Mouse (Mus musculus) cerebellum, adult 18-20 months (tissue): ENCODE measurements around the gene Sesn1.
"Not testable (repeated sequence)": the region's sequence is repeated elsewhere in the genome, so short reads cannot be mapped to it uniquely, and the experiment has no call there.

Experiments used
- DNase-seq, 2 experiments: peaks; one replicate each; pipeline ENCODE4 v3.0.0; 2021

Gene Sesn1

DNA sequence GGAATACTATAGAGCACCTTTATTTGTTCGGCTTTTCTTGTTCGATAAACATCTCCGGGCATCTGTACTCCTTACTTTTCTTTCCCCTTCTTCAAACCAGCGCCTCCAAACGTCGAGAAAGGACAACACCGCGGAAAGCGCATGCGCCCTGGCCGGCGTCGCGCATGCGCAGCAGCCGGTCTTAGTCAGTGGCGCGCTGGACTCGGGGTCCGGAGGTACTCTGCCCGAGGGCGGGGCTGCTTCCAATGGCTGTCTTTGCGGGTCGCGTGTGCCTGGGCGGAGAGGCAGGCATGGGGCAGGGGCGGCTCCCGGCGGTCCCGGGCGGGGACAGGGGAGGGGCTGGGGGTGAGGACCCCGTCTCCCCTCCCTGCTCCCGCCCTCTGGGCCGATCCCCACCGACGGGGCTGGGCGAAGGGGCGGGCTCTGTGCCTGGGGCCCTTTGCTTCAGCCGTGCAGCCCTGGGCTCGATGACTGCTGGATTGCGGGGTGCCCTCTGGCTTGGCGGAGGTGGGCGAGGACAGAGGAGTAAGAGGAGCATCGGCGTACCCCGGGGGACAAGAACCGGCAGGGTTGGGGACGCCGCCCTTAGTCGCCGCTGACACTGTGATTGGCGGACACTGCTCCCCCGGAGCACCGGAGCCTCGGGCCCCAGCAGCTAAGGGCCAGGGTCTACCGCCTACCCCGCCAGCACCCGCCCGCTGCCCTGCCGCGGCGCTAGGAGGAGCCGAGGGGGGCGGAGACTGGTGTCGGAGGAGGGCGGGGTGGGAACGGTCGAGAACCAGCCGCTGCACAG is at the start of gene Sesn1, which contains the start of gene Cep57l1:
TSS of gene Sesn1 (plus strand) at position 165 of the 793 bp plus-strand sequence.
TSS of gene Cep57l1 (minus strand) at position 101 of the 793 bp plus-strand sequence.
- peak; percentile 87 to 95 for DNase-seq

DNA sequence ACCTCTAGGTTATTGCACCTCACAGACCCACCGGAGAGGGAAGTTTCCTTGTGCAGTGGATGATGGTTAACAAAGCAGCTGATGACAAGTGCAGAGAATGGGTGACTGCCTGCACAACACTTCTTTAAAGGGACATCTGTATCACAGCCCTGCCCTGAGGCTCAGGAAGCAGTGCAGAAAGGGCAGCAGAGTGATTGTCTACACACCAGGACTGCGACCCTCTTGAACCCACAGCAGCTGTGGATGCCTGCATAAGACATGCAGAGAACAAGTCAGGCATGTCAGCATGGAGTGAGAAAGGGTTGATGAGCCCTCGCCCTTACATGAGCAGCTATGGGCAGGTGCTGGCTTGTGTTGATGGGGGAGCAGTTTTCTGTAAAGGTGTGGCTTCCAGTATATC is 48.9 kb upstream of the Sesn1 start:
- DNase-seq = no peak

DNA sequence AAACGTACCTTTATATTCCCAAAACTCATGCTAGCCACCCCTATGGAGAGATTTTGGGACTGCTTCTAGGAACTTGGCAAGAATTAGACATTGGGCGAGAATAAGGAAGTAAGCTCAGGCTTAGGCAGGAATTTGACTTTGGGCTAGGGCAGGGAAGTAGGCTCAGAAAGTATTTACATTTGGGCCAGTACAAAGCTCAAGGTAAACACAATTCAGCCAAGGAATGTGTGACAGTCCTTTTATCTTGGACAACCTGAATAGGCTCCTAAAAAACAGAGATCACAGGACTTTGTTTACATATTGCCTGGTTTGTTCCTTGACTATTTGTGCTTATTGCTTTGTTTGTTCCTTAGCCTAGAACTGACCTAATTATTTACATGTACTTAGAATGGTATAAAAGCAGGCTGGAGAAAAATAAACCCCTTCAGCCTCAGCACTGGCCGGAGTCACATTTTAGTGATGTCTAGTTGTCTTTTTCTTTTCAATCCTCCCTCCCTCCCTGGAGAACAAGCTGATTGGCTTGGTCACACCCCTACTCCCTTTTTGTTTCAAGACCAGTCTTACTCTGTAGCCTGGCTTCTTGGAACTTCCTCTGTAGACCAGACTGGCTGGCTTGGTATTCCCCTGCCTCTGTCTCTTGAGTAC is 45.9 kb upstream of the Sesn1 start:
- DNase-seq = no peak

DNA sequence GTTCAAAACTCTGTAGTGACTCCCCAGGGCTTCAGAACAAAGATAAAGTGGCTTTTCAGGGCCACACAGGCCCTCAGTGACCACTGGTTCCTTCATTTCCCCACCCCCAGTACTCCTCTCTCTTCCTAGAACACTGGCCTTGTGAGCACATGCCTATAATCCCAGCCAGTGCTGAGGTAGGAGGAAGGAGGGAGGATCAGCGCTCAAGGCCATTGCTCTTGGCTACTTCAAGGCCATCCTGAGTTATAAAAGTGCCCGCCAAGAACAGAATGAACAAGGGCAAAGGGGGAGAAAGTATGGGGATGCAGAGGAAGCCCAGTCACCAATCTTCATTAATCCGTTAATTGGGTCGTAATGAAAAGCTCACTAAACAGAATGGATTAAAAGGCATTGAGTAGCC is 44.1 kb upstream of the Sesn1 start:
- no peak for DNase-seq

DNA sequence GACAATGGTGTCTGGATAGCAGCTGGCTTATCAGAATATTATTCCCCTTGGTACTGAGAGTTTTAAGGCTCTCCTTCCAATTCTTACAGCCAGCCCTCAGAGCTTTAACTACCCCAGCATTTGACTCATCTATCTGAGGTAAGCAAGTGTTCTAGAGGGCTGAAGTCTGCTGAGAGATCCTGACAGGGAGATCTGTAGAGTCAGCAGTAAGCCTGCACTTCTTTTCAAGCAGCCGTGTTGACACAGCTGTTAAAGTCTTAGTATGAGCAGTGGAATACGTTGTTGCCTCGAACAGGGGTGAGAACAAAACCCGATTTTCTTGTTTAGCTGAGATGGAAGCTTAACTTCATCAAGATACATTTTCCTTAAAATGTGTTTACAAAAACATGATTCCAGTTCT is 43.5 kb upstream of the Sesn1 start:
- DNase-seq = no peak

DNA sequence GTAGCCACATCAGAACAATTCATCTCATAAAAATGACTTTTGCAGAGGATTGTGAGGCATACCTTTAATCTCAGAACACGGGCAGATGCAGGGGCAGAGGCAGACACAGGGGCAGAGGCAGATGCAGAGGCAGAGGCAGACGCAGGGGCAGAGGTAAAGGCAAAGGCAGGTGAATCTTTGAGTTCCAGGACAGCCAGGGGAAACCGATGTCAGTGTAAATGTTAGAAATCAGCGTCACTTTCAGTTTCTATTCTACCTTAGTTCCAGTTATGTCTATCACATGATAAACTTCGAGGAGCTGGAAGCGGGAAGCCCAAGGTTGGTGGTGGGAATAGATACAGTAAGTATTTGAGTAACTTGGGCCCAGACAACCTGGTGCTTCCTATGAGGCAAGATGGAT is 42.5 kb upstream of the Sesn1 start:
- DNase-seq = no peak

DNA sequence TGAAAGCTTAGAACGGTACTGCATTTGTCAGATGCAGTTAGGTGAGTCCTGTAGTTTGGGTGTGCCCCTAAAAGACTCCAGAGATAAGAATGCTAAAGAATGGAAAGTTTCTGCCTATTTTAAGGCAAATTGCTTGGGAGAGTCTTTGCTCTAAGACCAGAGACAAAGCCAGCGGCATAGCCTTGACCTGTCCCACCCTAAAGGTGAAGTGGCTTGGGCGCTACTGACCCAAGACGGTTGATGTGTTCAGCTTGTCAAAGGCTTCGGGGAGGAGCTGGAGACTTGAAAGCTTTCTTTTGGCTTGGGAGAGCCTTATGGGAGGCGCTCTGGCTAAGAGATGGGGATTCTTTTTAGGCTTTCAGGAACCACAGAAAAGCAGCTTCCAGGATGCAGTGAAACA is 17.4 kb upstream of the Sesn1 start:
- DNase-seq = no peak

DNA sequence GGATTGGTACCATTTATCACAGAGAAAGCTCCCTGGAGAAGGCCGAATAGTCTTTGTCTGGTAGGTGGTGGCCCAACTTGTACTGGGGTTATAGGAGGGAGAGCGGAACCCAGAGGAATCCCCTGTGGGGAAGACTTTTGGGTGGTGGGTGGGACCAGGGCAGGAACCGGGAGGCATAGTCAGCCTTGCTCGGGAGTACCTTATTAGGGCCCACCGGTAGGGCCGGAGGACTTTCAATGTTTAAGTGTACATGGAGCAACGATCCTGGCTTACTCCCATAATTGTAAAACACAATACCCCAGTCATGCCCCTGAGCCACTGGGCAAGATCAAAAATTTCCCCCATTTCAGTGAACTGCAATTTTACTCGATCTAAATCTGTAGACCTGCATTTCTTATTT is 12.5 kb upstream of the Sesn1 start:
- no peak for DNase-seq

DNA sequence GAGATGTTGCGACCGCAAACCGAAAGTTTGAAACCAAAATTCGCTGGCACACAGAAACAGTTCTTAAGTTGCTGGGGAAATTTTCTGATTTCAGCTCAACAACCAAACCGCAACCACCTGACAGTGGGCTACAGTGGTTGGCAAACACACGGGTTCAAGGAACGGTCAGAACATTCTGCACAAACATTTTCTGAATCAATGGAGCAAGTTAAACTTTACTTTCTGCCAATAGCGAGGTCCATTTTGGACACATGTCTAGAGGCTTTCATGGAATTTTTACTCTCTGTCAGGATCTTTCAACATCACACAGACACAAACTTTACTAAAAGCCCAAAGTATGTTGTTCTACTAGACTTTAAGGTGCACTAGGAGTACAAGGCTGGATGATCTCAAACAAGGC is 6.3 kb upstream of the Sesn1 start:
- DNase-seq = no peak

DNA sequence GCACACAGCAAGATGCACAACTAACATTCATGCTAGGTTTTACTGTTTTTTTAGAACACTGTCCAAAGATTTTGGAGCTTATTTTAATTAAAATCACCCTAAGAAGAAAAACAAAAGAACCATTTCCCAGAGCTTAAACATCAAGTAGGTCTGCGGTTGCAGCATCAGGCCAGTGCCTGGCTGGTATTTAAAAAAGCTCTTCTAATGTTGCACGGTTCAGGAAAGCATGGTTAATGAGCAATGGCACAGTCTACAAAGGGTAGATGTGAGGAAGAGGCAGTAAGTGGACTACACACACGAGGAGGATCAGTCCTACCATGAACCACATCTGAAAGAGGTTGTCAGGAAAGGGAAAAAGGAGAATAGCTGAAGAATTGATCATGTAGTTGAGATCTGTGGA is 5.0 kb upstream of the Sesn1 start:
- DNase-seq = no peak

DNA sequence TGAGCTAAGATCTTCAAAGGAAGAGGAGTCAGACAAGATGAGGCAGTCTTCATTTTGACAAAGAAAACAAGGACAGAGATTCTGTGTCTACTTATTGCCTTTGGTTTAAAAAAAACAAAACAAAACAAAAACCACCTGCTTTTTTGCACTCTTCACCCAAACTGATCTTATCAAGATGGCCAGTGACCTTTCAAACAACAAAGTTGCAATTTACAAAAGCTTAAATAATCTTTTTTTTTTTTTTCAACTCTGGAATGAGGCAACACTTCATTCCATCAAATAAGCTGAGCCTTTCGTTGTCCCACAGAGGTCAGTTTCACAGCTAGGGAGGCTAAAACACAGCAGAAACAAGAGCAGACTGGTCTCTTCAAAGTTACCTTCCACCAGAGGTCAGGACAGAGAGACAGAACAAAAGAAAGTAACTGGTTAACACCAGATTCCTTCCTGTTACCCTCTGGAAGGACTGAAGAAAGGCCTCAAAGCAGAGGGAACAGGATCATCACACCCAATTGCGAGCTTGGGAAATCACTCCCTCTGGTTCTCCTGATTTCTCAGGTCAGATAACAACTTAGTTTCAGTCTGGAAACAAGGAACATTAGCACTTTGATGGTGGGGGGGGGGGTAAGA is 3.9 kb upstream of the Sesn1 start:
- DNase-seq = no peak

DNA sequence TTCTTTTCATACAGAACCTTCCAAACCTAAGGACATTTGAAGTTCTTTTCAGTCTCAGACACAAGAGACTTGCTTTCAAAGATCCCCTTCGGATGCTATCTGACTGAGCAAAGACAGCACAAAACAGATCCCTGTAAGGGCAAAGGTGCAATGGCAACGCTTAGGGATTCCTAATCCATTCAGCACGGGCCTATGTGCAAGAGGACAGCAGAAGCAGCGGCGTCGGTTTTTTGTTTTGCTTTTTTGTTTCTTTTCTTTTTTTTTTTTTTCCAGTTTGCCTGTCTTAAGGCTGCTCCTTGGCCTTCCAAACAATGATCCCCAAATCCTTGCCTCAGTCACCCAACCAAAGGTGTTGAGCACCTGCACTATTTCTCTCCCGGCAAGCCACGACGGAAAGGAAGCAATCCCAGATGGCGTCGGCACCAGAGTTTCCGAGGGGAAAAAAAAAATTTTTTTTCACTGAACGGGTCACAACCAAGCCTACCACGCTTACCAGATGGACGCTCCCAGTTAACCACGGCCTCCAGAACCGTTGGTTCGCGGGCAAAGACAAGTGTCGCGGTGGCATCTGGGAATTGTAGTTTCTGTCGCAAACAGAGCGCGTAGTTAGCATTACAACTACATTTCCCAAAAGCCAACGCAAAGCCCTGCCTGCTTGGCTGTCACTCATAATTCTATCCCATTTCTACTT is 510 bp upstream of the Sesn1 start:
- DNase-seq = peak; percentile 89 to 95

DNA sequence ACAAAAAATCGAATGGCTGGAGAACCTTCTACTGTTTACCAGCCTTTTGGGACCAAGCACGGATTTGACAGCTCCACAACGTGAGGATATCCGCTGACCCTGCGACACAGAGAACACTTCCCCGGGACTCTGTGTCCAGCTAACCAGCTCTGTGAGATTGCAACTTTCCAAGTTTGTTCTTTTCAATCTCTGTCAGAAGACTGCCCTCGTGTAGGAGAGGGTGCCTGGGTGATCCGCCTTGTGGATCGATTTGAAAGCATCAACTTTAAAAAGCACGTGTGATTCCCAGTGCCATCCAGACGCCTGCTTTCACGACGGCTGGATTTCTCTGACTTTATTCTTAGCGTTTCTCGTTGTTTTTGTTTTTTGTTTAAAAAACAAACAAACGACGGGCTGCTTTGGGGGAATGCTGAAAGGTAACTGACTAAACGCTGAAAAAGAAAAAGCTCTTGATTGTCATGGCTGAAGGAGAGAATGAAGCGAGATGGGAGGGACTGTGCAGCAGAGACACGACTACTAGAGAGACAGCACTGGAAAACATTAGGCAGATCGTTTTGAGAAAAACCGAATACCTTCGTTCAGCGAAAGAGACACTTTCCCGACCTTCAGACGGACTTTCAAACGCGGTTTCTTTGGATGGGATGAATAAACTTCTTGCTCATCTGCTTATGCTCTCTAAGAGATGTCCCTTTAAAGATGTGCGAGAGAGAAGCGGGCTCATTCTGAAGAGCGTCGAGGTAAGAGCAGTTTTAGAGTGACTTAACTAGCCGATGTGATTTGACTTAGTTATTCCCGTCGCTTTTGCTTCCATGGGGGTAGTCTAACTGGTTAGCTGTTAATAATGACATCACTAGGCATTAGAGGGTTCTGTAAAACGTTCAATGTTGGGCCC is 1.1 kb downstream of the Sesn1 start:
- DNase-seq = no peak

DNA sequence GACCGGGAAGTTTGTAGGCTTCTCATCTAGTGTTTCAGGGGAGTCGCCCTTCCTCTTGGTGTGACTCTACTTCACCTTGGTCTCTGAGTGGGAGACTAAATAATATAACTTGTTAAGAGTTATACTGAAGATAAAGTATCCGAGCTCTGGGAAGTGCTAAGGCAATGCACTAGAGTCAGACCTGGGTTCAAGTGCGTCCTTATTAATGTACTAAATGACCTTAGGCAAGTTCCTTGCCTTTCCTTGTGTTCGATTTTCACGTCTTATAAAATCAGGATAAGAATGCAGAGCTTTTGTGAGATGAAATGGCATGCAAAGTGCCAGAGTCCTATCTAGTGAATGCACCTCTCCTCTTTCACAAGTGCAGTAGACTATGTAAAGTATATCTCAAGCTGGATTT is 2.8 kb downstream of the Sesn1 start:
- no peak for DNase-seq

DNA sequence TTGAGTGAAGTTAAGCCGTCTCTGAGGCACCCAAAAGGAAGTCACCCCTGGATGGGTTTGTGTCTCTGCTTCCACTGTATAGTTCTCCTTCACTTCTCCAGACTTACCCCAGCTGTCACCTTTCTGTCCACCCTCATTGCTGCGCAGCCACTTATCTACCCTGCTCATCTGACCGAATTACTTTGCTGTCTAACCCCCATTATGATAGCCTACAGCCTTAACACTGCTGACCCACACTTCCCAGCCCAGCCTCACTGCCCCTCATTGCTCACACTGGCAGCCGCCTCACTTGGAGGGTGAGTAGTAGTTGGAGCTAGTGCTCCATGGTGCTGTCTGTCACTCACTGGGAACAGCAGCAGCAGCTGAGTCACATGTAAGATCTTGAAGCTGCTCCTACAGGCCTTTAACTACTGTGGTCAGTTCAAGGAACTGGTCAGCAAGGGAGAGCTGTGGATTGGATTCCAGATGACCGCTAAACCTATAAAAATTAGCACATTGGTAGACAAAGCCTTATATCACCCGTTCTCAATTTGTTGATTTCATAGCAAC is 4.6 kb downstream of the Sesn1 start:
- DNase-seq = no peak

DNA sequence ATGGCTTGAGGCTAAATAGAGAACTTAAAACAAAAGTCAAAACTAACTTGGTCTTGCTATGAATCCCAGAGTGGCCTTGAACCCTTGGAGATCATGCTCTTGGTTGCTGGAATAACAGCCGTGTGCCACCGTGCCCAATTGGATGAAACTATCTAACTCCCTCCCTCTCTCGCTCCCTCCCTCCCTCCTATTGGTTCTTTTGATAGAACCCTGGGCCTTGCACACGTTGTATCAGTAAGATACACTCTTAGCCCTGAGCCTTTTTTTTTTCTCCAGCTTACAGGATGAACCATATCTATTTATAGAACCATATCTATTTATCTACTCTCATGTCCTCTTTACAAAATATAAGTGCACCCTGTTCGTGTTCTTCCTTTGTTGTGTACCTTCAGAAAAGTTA is 6.8 kb downstream of the Sesn1 start:
- DNase-seq = no peak

DNA sequence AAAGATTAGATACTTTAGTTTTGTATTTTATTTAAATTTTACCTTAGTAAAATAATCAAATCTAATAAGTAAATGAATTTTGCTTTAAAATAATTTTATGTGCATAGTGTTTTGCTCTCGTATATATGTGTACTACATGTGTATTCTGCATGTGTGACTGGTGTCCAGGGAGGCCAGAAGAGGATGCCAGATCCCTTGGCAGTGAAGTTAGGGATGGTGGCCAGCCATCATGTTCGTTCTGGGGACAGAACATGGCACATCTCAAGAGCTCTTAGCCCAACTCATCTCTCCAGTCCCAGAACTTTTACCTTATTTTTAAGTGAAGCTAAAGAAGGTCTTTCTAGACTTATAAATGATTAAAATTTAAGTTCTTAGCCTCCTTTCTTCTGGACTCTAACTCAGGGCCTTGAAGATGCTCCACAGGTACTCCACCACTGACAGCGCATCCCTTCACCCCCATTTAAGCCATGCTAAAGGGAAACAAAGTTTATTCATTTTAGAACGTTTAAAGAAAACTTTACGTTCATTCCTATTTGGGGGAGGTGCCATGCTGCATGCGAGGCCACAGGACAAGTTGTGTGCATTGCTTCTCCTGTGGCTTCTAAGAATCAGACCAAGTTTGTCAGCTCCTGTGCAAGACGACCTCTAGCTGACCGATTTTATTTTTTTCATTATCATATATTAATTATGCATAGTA is 8.4 kb downstream of the Sesn1 start:
- DNase-seq = no peak

DNA sequence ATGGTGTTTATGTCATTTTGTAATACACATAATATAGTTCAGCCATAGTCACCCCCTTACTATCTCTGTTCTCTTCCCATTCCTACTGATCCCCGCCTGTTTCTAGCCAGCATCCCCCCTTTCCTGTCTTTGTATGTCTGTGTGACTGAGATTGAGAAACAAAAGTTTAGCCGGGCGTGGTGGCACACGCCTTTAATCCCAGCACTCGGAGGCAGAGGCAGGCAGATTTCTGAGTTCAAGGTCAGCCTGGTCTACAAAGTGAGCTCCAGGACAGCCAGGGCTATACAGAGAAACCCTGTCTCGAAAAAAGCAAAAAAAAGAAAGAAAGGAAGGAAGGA is 9.0 kb downstream of the Sesn1 start:
- DNase-seq = not testable (repeated sequence)

DNA sequence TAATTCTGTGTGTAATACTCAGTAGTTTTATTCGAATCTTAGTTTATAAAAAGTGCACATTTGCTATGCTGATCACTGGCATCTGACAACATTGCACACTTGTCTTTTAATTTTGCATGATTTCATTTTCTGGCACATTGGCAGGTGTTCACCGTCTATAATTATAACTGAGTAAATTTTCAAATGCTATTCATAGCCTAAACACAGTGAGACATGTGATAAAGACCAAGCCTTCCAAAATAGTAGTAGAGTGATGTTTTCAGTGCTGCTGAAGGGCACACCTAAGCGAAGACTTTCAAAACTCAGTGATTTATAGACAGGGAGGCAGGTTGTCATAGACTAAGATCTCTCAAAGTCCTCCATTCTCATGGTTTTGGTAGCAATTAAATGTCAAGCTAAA is 9.6 kb downstream of the Sesn1 start:
- no peak for DNase-seq

DNA sequence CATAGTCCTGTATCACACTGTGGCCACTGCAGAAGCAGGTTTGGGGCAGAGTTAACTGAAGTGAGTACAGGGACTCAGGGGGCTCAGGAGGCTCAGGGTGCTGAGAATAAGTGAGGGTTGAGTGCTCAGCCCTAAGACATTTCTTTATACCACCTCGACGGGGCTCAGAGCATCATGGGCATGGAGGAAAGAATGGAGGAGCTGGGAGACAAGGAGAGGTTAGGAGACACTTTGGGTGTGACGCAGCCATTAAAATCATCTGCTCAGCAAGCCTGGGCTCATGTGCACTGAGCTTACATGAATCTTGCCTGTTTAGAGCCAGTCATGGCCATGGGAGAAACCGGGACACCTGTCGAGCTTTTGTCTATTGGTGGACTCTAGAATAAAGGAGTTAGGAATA is 10.7 kb downstream of the Sesn1 start:
- no peak for DNase-seq

DNA sequence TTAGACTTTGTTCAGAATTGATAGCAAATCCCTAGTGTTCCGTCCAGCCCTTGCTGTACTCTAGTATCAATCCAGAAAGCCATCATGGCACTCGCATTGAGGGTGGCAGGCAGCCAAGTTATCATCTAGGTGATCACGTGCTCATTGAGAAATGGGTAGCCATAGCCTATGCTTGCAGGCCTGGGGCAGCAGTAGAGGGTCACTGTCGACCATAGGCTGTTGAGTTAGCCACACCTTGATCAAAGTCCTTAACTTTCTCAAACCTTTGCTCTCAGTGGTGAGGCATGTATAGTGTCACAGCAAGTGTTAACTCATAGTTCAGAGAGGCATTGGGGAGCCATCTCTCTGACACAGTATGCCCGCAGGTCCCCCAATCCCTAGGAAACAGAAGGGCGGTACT is 11.4 kb downstream of the Sesn1 start:
- DNase-seq = no peak
